Mouse (Mus musculus): ENCODE data around the gene Rpl14.

Rpl14 gene

DNA sequence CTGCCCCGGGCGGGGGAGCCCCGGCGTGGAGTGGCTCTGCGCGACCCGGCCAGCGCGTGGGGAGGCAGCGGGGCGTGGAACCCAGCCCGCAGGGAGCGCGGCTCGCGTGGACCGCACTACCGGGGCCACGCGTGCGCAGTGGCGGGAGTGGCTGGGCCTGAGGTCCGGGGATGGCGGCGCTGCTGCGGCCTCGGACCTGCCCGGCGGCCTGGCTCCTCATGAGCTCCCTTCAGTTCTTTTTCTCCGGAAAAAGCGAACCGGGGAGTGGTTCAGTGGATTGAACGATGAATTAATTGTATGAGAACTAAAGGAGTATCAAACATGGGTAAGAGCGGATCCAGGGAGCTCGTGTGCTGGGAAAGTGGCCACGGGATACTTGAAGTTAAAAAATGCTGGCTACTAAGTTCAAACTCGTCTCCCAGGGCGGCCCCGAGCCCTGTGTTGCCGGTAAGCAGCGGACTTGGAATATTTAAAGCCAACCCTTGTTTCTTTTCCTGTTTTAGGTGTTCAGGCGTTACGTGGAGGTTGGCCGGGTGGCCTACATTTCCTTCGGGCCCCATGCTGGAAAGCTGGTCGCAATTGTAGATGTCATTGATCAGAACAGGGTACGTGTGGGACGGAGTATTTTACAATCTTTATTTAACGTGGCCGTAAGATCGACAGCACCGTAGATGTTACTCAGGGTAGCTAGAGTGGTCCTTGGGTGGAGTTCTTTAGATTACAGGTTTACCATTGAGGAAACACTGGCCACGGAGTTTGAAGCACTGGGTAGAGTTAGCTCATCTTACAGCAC lies 545 bp downstream of the Rpl14 start:
- DNase-seq (ENCODE audit: low spot score in 2 of 2) = no peak

DNA sequence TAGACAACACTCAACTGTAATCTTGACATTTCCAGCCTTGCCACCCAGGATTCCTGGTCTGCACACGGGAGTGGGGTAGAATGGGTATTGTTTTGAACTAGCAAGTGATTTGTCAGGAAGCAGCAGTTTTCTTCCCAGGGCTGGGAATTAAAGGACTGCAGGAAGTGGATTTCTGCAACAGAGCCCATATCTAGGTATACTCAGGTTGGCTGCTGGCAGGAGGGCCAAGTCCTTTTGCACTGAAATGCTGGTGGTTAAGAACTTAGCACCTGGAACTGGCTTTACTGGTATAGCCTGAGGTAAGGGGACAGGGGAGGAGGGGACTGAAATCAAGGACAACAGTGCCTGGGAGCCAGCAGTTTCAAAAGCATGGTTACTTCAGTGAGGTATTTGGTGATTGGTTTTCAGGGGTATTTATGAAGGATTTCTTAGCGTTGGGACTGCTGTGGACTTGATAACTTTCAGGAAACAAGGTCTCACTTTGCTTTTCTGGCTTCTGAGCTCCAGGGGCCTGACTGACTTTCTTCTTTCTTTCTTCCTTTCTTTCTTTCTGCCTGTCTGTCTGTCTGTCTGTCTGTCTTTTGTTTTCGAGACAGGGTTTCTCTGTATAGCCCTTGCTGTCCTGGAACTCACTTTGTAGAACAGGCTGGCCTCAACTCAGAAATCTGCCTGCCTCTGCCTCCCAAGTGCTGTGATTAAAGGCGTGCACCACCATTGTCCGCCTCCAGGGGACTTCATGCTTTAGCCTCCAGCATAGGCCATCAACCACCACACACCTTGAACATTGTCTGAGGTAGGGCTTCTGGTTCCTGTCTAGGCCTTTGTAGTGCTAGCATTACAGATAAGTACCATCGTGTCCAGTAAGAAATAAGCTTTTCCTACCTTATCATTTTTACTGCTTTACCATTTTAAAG lies 4.8 kb downstream of the Rpl14 start:
- DNase-seq (ENCODE audit: low spot score in 2 of 2) = no peak

GRCm38 (mm10) chr9:120576662-120577013 lies 5.4 kb downstream of the Rpl14 start:
- no peak for DNase-seq (ENCODE audit: low spot score in 2 of 2)

GRCm38 (mm10) chr9:120577133-120577651 lies 5.9 kb downstream of the Rpl14 start:
- DNase-seq (ENCODE audit: low spot score in 2 of 2) = peak; percentile 78 to 79

DNA sequence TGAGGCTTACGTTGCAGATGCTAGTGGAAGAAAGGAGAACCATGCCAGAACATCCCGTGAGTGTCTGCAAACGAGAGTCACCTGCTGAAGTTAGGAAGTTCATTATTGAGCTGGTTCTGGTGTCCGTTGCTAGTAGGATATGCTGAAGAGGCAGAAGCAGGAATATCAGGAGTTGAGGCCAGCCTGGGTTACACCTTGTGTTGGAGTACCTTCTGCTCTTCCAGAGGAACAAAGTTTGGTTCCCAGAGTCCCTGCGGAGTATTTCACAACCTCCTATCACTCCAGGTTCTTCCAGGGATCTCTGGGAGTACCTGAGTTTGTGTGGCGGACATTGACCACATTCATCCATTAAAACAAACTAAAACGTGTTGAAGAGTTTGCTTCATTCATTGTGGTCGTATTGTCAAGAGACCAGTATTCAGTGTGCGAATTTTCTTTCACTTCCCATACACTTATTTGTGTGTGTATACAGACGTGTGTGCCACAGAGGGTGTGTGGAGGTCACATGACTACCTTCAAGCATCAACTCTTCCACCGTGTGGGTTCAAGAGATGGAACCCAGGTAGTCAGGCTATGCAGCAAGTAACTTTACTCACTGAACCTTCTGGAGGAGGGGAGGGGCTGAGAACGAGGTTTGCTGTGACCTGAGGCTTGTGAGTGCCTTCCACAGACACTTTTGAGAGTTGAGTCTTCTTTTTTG lies 6.6 kb downstream of the Rpl14 start:
- DNase-seq (ENCODE audit: low spot score in 2 of 2) = no peak

GRCm38 (mm10) chr9:120578701-120579100 lies 7.5 kb downstream of the Rpl14 start:
- peak in 1 of 2 experiments; percentile 22 for DNase-seq (ENCODE audit: low spot score in 2 of 2)

DNA sequence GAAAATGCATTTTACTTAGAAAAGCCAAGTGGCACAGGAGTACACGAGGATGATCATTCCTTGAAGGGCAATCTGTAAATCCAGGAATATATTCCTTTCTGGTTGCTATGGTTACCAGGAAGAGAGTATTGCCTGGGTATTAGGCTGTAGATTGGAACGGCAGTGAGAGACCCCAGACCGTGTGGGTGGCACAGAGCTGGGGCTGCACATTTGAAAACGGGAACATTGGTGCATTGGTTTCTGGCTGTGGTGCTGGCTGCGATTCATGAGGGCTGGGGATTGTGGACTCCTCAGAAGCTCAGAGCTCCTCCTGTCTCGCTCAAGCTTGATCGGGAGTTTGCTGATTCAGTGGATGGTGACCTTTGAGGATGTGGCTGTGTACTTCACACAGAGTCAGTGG lies 8.6 kb downstream of the Rpl14 start:
- no peak for DNase-seq (ENCODE audit: low spot score in 2 of 2)

GRCm38 (mm10) chr9:120581941-120582618 lies 10.8 kb downstream of the Rpl14 start:
- peak in 1 of 2 experiments; percentile 29 for DNase-seq (ENCODE audit: low spot score in 2 of 2)

- peak; percentile 69 to 82 for DNase-seq (ENCODE audit: low spot score in 2 of 2)
Measured at GRCm38 (mm10) chr9:120582619-120583308, 11.5 kb downstream of the Rpl14 start.

DNA sequence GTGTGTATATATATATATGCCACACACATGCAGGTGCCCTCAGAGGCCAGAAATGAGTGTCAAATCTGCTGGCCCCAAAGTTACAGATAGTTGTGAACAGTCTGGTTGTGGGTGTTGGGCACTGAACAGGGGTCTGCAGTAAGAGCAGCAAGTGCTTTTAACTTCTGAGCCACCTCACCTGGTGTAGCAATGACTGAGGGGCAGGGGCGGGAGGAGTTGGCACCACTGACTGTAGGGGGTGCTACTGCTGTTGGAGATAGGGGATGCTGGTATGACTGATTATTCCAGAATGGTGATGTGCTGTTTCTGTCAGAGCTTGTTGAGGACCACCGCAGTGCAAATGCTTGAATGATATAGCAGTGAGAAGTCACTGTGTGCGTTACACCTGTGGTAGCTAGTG lies 12.1 kb downstream of the Rpl14 start:
- no peak for DNase-seq (ENCODE audit: low spot score in 2 of 2)

- DNase-seq (ENCODE audit: low spot score in 2 of 2) = peak; percentile 29 to 55
Measured at GRCm38 (mm10) chr9:120586546-120586945, 15.3 kb downstream of the Rpl14 start.

DNA sequence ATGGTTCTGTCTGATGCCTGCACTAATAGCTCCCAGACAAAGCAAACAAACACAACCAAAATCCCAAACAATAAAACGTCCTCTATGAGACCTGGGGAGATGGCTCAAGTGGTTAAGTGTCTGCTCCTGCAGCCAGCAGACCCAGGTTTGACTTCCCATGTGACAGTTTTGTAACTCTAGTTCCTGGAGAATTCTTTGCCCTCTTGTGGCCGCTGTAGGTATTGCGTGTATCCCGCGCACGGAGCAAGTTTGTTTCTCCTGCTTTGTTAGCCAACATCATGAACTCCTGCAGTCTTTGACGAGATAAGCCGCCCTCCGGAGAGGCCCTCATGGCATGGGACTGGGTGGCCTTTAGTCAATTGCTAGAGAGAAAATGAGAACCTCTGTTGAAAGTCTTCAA lies 20.2 kb downstream of the Rpl14 start:
- DNase-seq (ENCODE audit: low spot score in 2 of 2) = peak in 1 of 2 experiments; percentile 58

- DNase-seq (ENCODE audit: low spot score in 2 of 2) = no peak
Measured at GRCm38 (mm10) chr9:120593383-120594101, 22.3 kb downstream of the Rpl14 start.

DNA sequence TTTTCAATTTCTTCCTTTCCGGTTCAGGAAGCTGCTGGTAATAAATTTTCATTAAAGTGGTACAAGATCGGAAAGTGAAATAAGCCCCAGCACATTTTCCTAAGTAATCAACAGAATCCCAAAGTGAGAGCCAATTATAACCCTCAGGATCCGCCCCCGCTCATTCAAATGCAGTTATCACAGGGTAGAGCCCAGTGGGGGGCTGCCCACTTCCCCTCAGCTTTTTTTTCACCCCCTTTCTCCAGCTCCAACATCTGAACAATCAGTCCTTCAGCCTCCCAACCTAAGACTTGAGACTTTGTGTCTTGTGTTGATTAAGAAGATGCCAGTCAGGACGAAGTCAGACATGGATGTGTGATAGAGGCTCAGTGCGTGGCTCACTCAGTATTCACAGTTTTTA lies 23.6 kb downstream of the Rpl14 start:
- DNase-seq (ENCODE audit: low spot score in 2 of 2) = no peak

- no peak for DNase-seq (ENCODE audit: low spot score in 2 of 2)
Measured at GRCm38 (mm10) chr9:120595306-120595705, 24.1 kb downstream of the Rpl14 start.

- peak; percentile 31 to 75 for DNase-seq (ENCODE audit: low spot score in 2 of 2)
Measured at GRCm38 (mm10) chr9:120601488-120602171, 30.4 kb downstream of the Rpl14 start.

DNA sequence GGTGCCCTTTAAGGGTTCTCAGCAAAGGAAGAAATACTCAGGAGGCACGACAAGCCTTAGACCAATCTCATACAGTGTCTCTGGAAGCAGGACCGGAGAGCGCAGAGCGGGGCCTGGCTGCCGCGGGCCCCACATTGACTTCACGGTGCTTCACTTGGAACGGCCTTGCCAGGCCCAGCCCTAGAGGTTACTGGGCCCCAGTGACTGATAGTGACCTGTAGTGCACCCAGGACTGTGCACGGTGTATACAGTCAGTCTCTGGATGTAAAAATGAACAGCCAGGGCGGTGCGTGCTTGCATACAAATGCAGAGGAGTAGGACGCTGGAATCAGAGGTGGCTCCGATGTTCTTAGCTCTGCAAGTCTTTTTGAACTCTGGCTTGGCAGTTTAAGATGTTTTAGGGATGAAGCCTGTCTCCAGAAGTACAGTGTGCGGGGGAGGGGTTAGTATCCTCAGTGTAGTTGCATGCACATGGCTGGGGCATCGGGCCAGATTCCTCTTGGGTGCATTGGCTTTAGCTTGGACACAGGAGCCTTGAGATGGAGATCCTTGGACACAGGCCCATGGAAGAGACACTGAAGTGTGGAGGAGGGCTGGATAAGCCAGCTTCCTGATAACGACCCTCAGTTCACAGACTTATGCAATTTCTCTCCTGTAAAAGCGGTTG lies 31.1 kb downstream of the Rpl14 start:
- DNase-seq (ENCODE audit: low spot score in 2 of 2) = peak; percentile 25 to 37

GRCm38 (mm10) chr9:120602839-120603511 lies 31.7 kb downstream of the Rpl14 start:
- peak; percentile 58 to 86 for DNase-seq (ENCODE audit: low spot score in 2 of 2)

All from frontal cortex, postnatal 10 days (tissue).